Comparison of ENCODE assay signal across 24 mouse cellular contexts in genomic region chr5:28696966-28697365, GRCm38 (mm10).
DNase-seq lines count a peak whose midpoint lies in the region; ATAC-seq lines count a peak whose summit lies in the region.
"Had no signal": no experiment of that assay in that cellular context is flagged by ENCODE, and none has a peak within 500 bp of the region (broad histone marks: within the 10 kb centered on the region; RNA-seq: fewer than 3 reads in every experiment).

No protein-coding gene starts in this region.

- H3K4me3 ChIP-seq in midbrain, embryonic 14.5 days (replicated peaks; ENCODE audit: low read depth, low read length) = no peak overlapping the region
- no peak overlapping the region for H3K4me3 ChIP-seq in midbrain, embryonic 11.5 days (ENCODE audit: low read depth, low read length)
- H3K4me3 ChIP-seq: embryonic facial prominence, embryonic 12.5 days; embryonic facial prominence, embryonic 15.5 days; hindbrain, embryonic 12.5 days; hindbrain, embryonic 15.5 days had no signal

- H3K27ac ChIP-seq in midbrain, embryonic 14.5 days (replicated peaks; ENCODE audit: low read depth, low read length) = no peak overlapping the region
- no peak overlapping the region for H3K27ac ChIP-seq in midbrain, embryonic 11.5 days (ENCODE audit: low read depth, low read length)
- H3K27ac ChIP-seq: embryonic facial prominence, embryonic 12.5 days; embryonic facial prominence, embryonic 15.5 days; hindbrain, embryonic 12.5 days; hindbrain, embryonic 15.5 days had no signal

- H3K9me3 ChIP-seq in midbrain, embryonic 14.5 days (ENCODE audit: control insufficient read depth, low read length) = no peaks in the 10 kb centered on the region
- no peaks in the 10 kb centered on the region for H3K9me3 ChIP-seq in midbrain, embryonic 11.5 days (ENCODE audit: control insufficient read depth, low read length)
- H3K9me3 ChIP-seq: embryonic facial prominence, embryonic 12.5 days; embryonic facial prominence, embryonic 15.5 days; hindbrain, embryonic 12.5 days; hindbrain, embryonic 15.5 days had no signal

- H3K4me2 ChIP-seq in midbrain, embryonic 14.5 days (ENCODE audit: low read length) = no peak overlapping the region
- H3K4me2 ChIP-seq in midbrain, embryonic 11.5 days = no peak overlapping the region
- H3K4me2 ChIP-seq: embryonic facial prominence, embryonic 12.5 days; embryonic facial prominence, embryonic 15.5 days; heart, embryonic 11.5 days; hindbrain, embryonic 12.5 days; hindbrain, embryonic 15.5 days had no signal

- 52% methylated on average over 3 of the region's 3 CpGs for WGBS in midbrain, embryonic 14.5 days
- WGBS in midbrain, embryonic 11.5 days = 77% methylated on average over 3 of the region's 3 CpGs

- no peaks in the 10 kb centered on the region for H3K4me1 ChIP-seq in midbrain, embryonic 14.5 days (ENCODE audit: control insufficient read depth, insufficient read depth, low read length)
- no peaks in the 10 kb centered on the region for H3K4me1 ChIP-seq in midbrain, embryonic 11.5 days (ENCODE audit: control insufficient read depth, insufficient read depth, low read length)
- H3K4me1 ChIP-seq: embryonic facial prominence, embryonic 12.5 days; embryonic facial prominence, embryonic 15.5 days; hindbrain, embryonic 12.5 days; hindbrain, embryonic 15.5 days had no signal

- no peak overlapping the region for H3K9ac ChIP-seq in midbrain, embryonic 14.5 days (replicated peaks; ENCODE audit: low read length)
- H3K9ac ChIP-seq in midbrain, embryonic 11.5 days (ENCODE audit: low read length) = no peak overlapping the region
- H3K9ac ChIP-seq: embryonic facial prominence, embryonic 12.5 days; embryonic facial prominence, embryonic 15.5 days; forebrain, postnatal 0 days; hindbrain, embryonic 12.5 days; hindbrain, embryonic 15.5 days had no signal

- ATAC-seq in midbrain, embryonic 14.5 days (ENCODE audit: low FRiP score, low TSS enrichment) = no peak
- ATAC-seq in midbrain, embryonic 11.5 days (ENCODE audit: low FRiP score) = no peak
- ATAC-seq in inflammation-experienced regulatory T-cells, adult 6 months = no peak
- ATAC-seq: CD4-positive, CD25-positive, alpha-beta regulatory T cell, adult 4 months; forebrain, embryonic 14.5 days; forebrain, postnatal 0 days; Patski had no signal

- peak; percentile 55 for DNase-seq in midbrain, embryonic 14.5 days
- DNase-seq in midbrain, embryonic 11.5 days (ENCODE audit: low spot score, missing footprints) = no peak
- peak; percentile 16 for DNase-seq in MN1 (ENCODE audit: low spot score)
- peak; percentile 83 for DNase-seq in Muller cell, postnatal 12 days (ENCODE audit: inconsistent ontology term)
- DNase-seq in retina, embryonic 14.5 days (ENCODE audit: low spot score) = peak; percentile 76
- no peak for DNase-seq in gastrocnemius, adult 18-20 months (ENCODE audit: low spot score)
- no peak for DNase-seq in lung, postnatal 10 days
- DNase-seq: adrenal gland, postnatal 10 days; adrenal gland, postnatal 36 days; cerebellum, adult 11 months; cerebellum, adult 2 months; cerebellum, adult 9-11 months; cerebellum, postnatal 25 days; forebrain, postnatal 0 days; gastrocnemius, postnatal 25 days had no signal

- no peaks in the 10 kb centered on the region for H3K27me3 ChIP-seq in midbrain, embryonic 14.5 days (ENCODE audit: control insufficient read depth, insufficient read depth, low read length)
- H3K27me3 ChIP-seq in midbrain, embryonic 11.5 days (ENCODE audit: control insufficient read depth, insufficient read depth, low read length) = no peaks in the 10 kb centered on the region
- H3K27me3 ChIP-seq: embryonic facial prominence, embryonic 12.5 days; embryonic facial prominence, embryonic 15.5 days; hindbrain, embryonic 12.5 days; hindbrain, embryonic 15.5 days; Patski had no signal

- H3K36me3 ChIP-seq in midbrain, embryonic 14.5 days (ENCODE audit: control insufficient read depth, insufficient read depth, low read length) = no peaks in the 10 kb centered on the region
- H3K36me3 ChIP-seq in midbrain, embryonic 11.5 days (ENCODE audit: control insufficient read depth, insufficient read depth, low read length) = no peaks in the 10 kb centered on the region
- H3K36me3 ChIP-seq: embryonic facial prominence, embryonic 12.5 days; embryonic facial prominence, embryonic 15.5 days; hindbrain, embryonic 12.5 days; hindbrain, embryonic 15.5 days had no signal

Comparison
In these comparisons a context has a peak if more than half of its experiments do, and no peak if none do; other contexts are left out.
1. DNase-seq: peak in midbrain, embryonic 14.5 days (single experiment), MN1 (single experiment), Muller cell, postnatal 12 days (single experiment) and retina, embryonic 14.5 days (single experiment); none in midbrain, embryonic 11.5 days (single experiment), gastrocnemius, adult 18-20 months (single experiment) and lung, postnatal 10 days (single experiment).